Mouse (Mus musculus): ENCODE data around the gene Schip1. TPM values are rescaled to one million over a fixed set of nuclear protein-coding genes. Genes with fewer than 3 reads are reported as not detected.

The Schip1 gene
- polyA plus RNA-seq, 1 experiment from 2014 or later = 33.2 TPM

GRCm38 (mm10) chr3:68573226-68573624 is 508.6 kb downstream of the Schip1 start:
- no peaks in the 10 kb centered on the region for H3K27me3 ChIP-seq (ENCODE audit: control insufficient read depth, insufficient read depth, low read length)
- H3K27ac ChIP-seq (ENCODE audit: low read length) = no peak overlapping the region
- H3K36me3 ChIP-seq (ENCODE audit: control insufficient read depth, insufficient read depth, low read length) = no peaks in the 10 kb centered on the region
- 0 out of 2 replicates have a peak overlapping the region, but pooled peaks have one; percentile 17 for H3K4me3 ChIP-seq (replicated peaks; ENCODE audit: low read length)
- no peaks in the 10 kb centered on the region for H3K9me3 ChIP-seq (replicated peaks; ENCODE audit: control insufficient read depth, low read length)
- peaks cover 19% of the 10 kb centered on the region for H3K4me1 ChIP-seq (ENCODE audit: control insufficient read depth, insufficient read depth, low read length)
- ATAC-seq (ENCODE audit: insufficient read depth, low FRiP score) = no peak
- no peak overlapping the region for H3K9ac ChIP-seq (ENCODE audit: low read length)
- 0 out of 2 replicates have a peak overlapping the region, but pooled peaks have one; percentile 10 for H3K4me2 ChIP-seq (ENCODE audit: low read depth, low read length)
- 68% methylated on average over 3 of the region's 3 CpGs for WGBS

GRCm38 (mm10) chr3:68574097-68574496 is 509.5 kb downstream of the Schip1 start:
- Histone ChIP-seq H3K27ac (ENCODE audit: low read length) (no peak overlapping the region), H3K4me3 (replicated peaks; ENCODE audit: low read length) (peak overlapping the region; percentile 17; the same call in 1 of the 2 replicates), H3K36me3 (ENCODE audit: control insufficient read depth, insufficient read depth, low read length) (no peaks in the 10 kb centered on the region), H3K9me3 (replicated peaks; ENCODE audit: control insufficient read depth, low read length) (no peaks in the 10 kb centered on the region), H3K4me1 (ENCODE audit: control insufficient read depth, insufficient read depth, low read length) (peaks cover 19% of the 10 kb centered on the region), H3K27me3 (ENCODE audit: control insufficient read depth, insufficient read depth, low read length) (no peaks in the 10 kb centered on the region), H3K4me2 (ENCODE audit: low read depth, low read length) (peak overlapping the region; percentile 17), H3K9ac (ENCODE audit: low read length) (no peak overlapping the region)
- no peak for ATAC-seq (ENCODE audit: insufficient read depth, low FRiP score)
- 29% methylated on average over 7 of the region's 8 CpGs for WGBS

GRCm38 (mm10) chr3:68574565-68574964 is 510.0 kb downstream of the Schip1 start:
- ATAC-seq (ENCODE audit: insufficient read depth, low FRiP score) = no peak
- Histone ChIP-seq H3K4me2 (ENCODE audit: low read depth, low read length) (no peak overlapping the region), H3K27me3 (ENCODE audit: control insufficient read depth, insufficient read depth, low read length) (no peaks in the 10 kb centered on the region), H3K9me3 (replicated peaks; ENCODE audit: control insufficient read depth, low read length) (no peaks in the 10 kb centered on the region), H3K9ac (ENCODE audit: low read length) (no peak overlapping the region), H3K27ac (ENCODE audit: low read length) (no peak overlapping the region), H3K4me3 (replicated peaks; ENCODE audit: low read length) (no peak overlapping the region), H3K36me3 (ENCODE audit: control insufficient read depth, insufficient read depth, low read length) (no peaks in the 10 kb centered on the region), H3K4me1 (ENCODE audit: control insufficient read depth, insufficient read depth, low read length) (peaks cover 19% of the 10 kb centered on the region)
- 68% methylated on average over 8 of the region's 8 CpGs for WGBS

- H3K9me3 ChIP-seq (replicated peaks; ENCODE audit: control insufficient read depth, low read length) = no peaks in the 10 kb centered on the region
- H3K9ac ChIP-seq (ENCODE audit: low read length) = no peak overlapping the region
- H3K4me1 ChIP-seq (ENCODE audit: control insufficient read depth, insufficient read depth, low read length) = peaks cover 19% of the 10 kb centered on the region
- H3K27ac ChIP-seq (ENCODE audit: low read length) = peak overlapping the region; percentile 3; the same call in 1 of the 2 replicates
- 64% methylated on average over 10 of the region's 10 CpGs for WGBS
- H3K36me3 ChIP-seq (ENCODE audit: control insufficient read depth, insufficient read depth, low read length) = no peaks in the 10 kb centered on the region
- ATAC-seq (ENCODE audit: insufficient read depth, low FRiP score) = no peak
- H3K4me2 ChIP-seq (ENCODE audit: low read depth, low read length) = no peak overlapping the region
- H3K4me3 ChIP-seq (replicated peaks; ENCODE audit: low read length) = no peak overlapping the region
- H3K27me3 ChIP-seq (ENCODE audit: control insufficient read depth, insufficient read depth, low read length) = no peaks in the 10 kb centered on the region
Measured at GRCm38 (mm10) chr3:68575636-68576340, 511.2 kb downstream of the Schip1 start.

GRCm38 (mm10) chr3:68576431-68576830 is 511.8 kb downstream of the Schip1 start:
- peak; percentile 69; the same call in 1 of the 2 replicates for ATAC-seq (ENCODE audit: insufficient read depth, low FRiP score)
- WGBS = 24% methylated on average over 7 of the region's 7 CpGs
- Histone ChIP-seq H3K4me2 (ENCODE audit: low read depth, low read length) (no peak overlapping the region), H3K4me3 (replicated peaks; ENCODE audit: low read length) (no peak overlapping the region), H3K27me3 (ENCODE audit: control insufficient read depth, insufficient read depth, low read length) (no peaks in the 10 kb centered on the region), H3K36me3 (ENCODE audit: control insufficient read depth, insufficient read depth, low read length) (no peaks in the 10 kb centered on the region), H3K9ac (ENCODE audit: low read length) (no peak overlapping the region), H3K4me1 (ENCODE audit: control insufficient read depth, insufficient read depth, low read length) (peaks cover 19% of the 10 kb centered on the region), H3K27ac (ENCODE audit: low read length) (no peak overlapping the region; the same call in 1 of the 2 replicates), H3K9me3 (replicated peaks; ENCODE audit: control insufficient read depth, low read length) (no peaks in the 10 kb centered on the region)

- H3K27me3 ChIP-seq (ENCODE audit: control insufficient read depth, insufficient read depth, low read length) = no peaks in the 10 kb centered on the region
- no peak overlapping the region for H3K4me2 ChIP-seq (ENCODE audit: low read depth, low read length)
- 53% methylated on average over 5 of the region's 5 CpGs for WGBS
- ATAC-seq (ENCODE audit: insufficient read depth, low FRiP score) = no peak
- no peaks in the 10 kb centered on the region for H3K9me3 ChIP-seq (replicated peaks; ENCODE audit: control insufficient read depth, low read length)
- peaks cover 19% of the 10 kb centered on the region for H3K4me1 ChIP-seq (ENCODE audit: control insufficient read depth, insufficient read depth, low read length)
- H3K36me3 ChIP-seq (ENCODE audit: control insufficient read depth, insufficient read depth, low read length) = no peaks in the 10 kb centered on the region
- no peak overlapping the region for H3K9ac ChIP-seq (ENCODE audit: low read length)
- no peak overlapping the region; the same call in 1 of the 2 replicates for H3K27ac ChIP-seq (ENCODE audit: low read length)
- H3K4me3 ChIP-seq (replicated peaks; ENCODE audit: low read length) = no peak overlapping the region
Measured at GRCm38 (mm10) chr3:68576948-68577347, 512.3 kb downstream of the Schip1 start.

- H3K4me2 ChIP-seq (ENCODE audit: low read depth, low read length) = no peak overlapping the region
Measured at GRCm38 (mm10) chr3:68581591-68581990, 517.0 kb downstream of the Schip1 start.

GRCm38 (mm10) chr3:68582103-68582740 is 517.6 kb downstream of the Schip1 start:
- H3K9ac ChIP-seq (ENCODE audit: low read length) = no peak overlapping the region

More at GRCm38 (mm10) chr3:68581591-68581990, 517.0 kb downstream of the Schip1 start:
- no peaks in the 10 kb centered on the region for H3K27me3 ChIP-seq (ENCODE audit: control insufficient read depth, insufficient read depth, low read length)
- H3K36me3 ChIP-seq (ENCODE audit: control insufficient read depth, insufficient read depth, low read length) = no peaks in the 10 kb centered on the region
- peaks cover 17% of the 10 kb centered on the region for H3K4me1 ChIP-seq (ENCODE audit: control insufficient read depth, insufficient read depth, low read length)
- H3K9me3 ChIP-seq (replicated peaks; ENCODE audit: control insufficient read depth, low read length) = no peaks in the 10 kb centered on the region
- H3K27ac ChIP-seq (ENCODE audit: low read length) = no peak overlapping the region
- H3K4me3 ChIP-seq (replicated peaks; ENCODE audit: low read length) = no peak overlapping the region
- no peak overlapping the region for H3K9ac ChIP-seq (ENCODE audit: low read length)
- ATAC-seq (ENCODE audit: insufficient read depth, low FRiP score) = no peak
- WGBS = 76% methylated on average over 13 of the region's 13 CpGs

GRCm38 (mm10) chr3:68583031-68583693 is 518.6 kb downstream of the Schip1 start:
- no peaks in the 10 kb centered on the region for H3K9me3 ChIP-seq (replicated peaks; ENCODE audit: control insufficient read depth, low read length)
- peak overlapping the region; percentile 47 for H3K4me2 ChIP-seq (ENCODE audit: low read depth, low read length)
- peak overlapping the region; percentile 37; the same call in 1 of the 2 replicates for H3K9ac ChIP-seq (ENCODE audit: low read length)
- no peak for ATAC-seq (ENCODE audit: insufficient read depth, low FRiP score)
- H3K27ac ChIP-seq (ENCODE audit: low read length) = peak overlapping the region; percentile 48
- no peaks in the 10 kb centered on the region for H3K36me3 ChIP-seq (ENCODE audit: control insufficient read depth, insufficient read depth, low read length)
- peak overlapping the region; percentile 16; the same call in 1 of the 2 replicates for H3K4me3 ChIP-seq (replicated peaks; ENCODE audit: low read length)
- H3K27me3 ChIP-seq (ENCODE audit: control insufficient read depth, insufficient read depth, low read length) = no peaks in the 10 kb centered on the region
- H3K4me1 ChIP-seq (ENCODE audit: control insufficient read depth, insufficient read depth, low read length) = peaks cover 18% of the 10 kb centered on the region
- WGBS = 13% methylated on average over 14 of the region's 14 CpGs

More at GRCm38 (mm10) chr3:68582103-68582740, 517.6 kb downstream of the Schip1 start:
- 69% methylated on average over 12 of the region's 12 CpGs for WGBS
- Histone ChIP-seq H3K36me3 (ENCODE audit: control insufficient read depth, insufficient read depth, low read length) (no peaks in the 10 kb centered on the region), H3K4me2 (ENCODE audit: low read depth, low read length) (no peak overlapping the region), H3K4me1 (ENCODE audit: control insufficient read depth, insufficient read depth, low read length) (peaks cover 18% of the 10 kb centered on the region), H3K27me3 (ENCODE audit: control insufficient read depth, insufficient read depth, low read length) (no peaks in the 10 kb centered on the region), H3K4me3 (replicated peaks; ENCODE audit: low read length) (no peak overlapping the region), H3K27ac (ENCODE audit: low read length) (peak overlapping the region; percentile 48; the same call in 1 of the 2 replicates), H3K9me3 (replicated peaks; ENCODE audit: control insufficient read depth, low read length) (no peaks in the 10 kb centered on the region)
- ATAC-seq (ENCODE audit: insufficient read depth, low FRiP score) = no peak

All from stomach, embryonic 16.5 days (tissue).